Mouse (Mus musculus) c-Kit-positive CD71-positive TER-119-negative erythroid progenitor cells, embryonic 14.5 days (primary cell): Measurements from ENCODE around the gene Msh5.
A peak's percentile ranks its signal among the peaks of the same experiment; 100 is the strongest.
"Not testable (repeated sequence)": the region's sequence is repeated elsewhere in the genome, so short reads cannot be mapped to it uniquely, and the experiment has no call there.

Experiments used
- DNase-seq: peaks from one replicate; pipeline ENCODE4 v3.0.0-alpha.2; 2013; ENCODE audit warnings: low read depth

Msh5 gene

DNA sequence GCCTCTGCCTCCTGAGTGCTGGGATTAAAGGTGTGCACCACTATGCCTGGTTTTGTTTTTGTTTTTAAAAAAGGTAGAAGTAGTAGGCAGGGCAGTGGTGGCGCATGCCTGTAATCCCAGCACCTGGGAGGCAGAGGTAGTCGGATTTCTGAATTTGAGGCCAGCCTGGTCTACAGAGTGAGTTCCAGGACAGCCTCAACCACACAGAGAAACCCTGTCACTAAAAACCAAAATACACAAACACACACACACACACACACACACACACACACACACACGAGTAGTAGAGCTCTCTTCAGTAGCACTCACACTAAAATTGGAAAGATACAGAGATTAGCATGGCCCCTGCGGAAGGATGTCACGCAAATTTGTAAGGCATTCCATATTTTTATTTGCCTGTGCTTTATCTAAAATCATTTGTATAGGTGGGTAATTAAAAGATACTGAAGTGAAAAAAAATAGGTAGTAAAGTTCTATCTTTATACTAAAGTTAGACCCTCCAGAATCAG is 2.4 kb upstream of the Msh5 start:
- no peak for DNase-seq

DNA sequence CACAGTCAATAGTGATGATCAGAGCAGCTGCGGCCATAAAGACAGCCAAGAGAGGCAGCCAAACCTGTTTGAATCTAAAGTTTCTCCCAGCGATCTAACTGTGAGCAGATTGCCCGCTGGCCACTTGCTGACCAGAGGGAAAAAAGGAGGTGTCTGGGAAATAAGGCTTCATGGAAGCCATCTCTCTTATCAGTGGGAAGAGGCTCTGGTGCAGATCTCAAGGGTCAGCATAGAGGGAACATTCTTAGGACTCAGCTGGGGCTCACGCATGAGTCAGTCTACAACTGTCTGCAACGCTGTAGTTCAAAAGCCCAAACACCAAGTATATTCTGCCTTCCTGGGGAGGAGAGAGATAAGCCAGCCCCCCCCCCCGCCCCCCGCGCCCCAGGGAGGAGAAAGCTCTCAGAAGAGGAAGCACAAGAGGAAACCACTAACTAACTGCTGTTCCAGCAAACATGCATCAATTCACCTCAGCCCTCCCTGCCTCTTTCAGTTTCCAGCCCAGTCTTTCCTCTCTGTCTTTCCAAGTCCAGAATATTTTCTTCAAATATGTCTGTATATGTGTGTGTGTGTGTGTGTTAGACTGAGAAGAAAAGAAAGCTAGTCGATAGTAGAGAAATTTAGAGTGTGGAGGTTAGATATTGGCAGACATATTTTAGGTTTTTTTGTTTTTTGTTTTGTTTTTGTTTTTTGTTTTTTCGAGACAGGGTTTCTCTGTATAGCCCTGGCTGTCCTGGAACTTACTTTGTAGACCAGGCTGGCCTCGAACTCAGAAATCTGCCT is 1.8 kb upstream of the Msh5 start:
- DNase-seq = no peak

DNA sequence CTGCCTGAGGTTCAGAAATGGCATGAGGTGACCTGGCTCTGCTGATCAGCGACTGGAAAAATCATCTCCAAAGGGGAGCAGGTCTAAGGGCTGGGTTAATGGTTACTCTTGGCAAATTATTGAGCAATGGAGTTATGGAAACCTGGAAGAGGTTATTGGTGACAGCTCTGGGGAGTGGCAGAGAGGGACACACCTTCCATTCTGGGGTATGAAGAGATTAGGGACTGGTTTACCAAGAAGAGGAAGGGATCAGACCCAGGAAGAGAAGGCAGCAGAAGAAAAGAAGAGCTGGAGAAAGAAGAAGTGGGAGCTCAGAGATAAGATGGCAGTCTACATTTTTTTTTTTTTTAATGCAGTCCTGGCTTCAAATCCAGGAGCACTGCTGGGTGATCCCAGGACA is 1.1 kb upstream of the Msh5 start:
- DNase-seq = no peak

- DNase-seq = no peak
Measured at GRCm38 (mm10) chr17:35045807-35046680, 501 bp downstream of the Msh5 start.

DNA sequence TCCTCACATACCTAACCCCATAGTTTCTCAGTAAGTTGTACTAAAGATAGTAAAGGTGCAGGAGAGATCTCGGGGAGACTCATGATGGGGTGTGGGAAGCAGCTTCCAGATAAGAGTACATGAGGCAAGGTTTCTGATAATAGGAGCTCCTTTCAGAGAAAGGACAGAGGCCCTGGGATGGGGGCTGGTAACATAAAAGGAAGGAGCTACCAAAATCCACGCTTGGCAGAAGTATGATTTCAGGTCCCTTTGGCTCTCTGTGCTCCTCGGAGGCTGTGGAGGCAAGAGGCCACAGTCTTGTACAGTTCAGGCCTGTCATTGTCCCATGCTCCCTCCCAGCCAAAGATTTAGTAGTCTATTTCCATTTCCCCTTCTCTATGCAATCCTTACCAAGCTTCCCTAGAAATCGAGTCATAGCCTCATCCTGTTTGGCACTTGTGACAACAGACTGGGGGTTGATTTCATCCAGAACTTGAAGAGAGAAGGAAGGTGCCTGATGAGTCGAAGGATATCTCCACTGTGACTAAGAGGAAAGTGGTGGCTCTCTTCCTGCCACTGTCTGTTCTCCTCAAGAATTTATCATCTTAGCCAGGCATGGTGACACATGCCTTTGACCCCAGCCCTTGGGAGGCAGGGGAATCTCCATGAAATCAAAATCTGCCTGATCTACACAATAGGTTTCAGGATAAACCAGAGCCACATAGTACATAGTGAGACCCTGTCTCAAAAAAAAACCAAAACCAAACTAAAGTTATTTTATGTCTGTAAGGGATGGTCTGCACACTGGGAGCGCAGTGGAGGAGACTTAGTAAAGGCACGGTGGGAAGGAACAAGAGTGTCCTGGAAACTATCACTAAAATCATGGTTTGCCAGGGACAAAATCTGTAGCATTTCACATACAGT is 1.4 kb downstream of the Msh5 start:
- peak; percentile 78 for DNase-seq

DNA sequence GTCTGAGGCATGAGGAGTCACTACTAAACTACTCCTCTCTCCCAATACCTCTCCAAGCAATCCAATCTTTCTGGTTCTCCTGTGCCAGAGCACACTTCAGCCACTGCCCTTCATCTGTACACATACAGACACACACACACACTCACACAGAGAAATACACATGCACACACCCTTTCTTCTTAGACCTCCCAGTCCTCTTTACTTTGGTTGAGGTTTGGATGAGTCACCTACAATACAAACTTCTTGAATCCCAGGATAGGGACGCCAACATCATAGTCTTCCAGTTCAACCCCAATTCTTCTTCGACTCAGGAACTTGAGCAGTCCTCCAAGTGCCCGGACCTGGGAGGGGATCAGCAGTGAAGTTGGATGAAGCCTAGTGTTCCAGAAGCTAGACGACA is 2.8 kb downstream of the Msh5 start:
- DNase-seq = no peak

DNA sequence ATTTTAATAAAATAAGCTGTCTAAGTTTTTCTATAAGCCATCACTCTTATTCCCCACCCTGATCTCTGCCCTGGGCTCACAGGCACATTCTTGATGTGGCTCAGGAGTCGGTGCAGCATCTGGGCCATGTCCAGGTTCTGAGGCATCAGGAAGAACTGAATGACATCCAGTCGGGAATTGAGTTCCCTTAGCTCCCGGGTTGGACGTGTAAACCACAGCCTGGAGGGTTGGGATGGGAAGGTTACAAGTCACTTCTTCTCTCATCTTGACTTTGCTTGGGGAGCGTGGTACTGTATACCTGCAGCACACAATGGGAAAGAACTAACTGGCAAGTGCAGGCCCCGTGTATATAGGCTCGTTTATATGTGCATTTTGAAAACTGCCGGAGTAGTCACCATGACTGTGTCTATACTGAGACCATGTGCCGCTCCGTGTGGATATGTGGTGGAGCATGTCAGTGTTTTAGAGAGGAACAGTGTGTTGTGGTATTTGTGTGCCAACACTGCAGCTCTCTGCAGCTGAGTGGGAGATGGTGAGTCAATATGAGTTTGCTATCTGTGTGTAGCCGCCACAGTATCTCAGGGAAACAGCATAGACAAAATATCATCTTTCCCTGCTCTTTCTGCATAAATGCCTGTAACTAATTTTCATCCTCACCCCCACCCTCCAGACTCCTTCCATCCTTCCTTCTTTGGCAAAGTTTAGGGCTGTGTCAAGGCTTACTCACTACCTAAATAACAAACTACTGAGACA is 7.2 kb downstream of the Msh5 start:
- no peak for DNase-seq

GRCm38 (mm10) chr17:35034896-35035295 is 11.6 kb downstream of the Msh5 start:
- no peak for DNase-seq

GRCm38 (mm10) chr17:35033703-35034102 is 12.8 kb downstream of the Msh5 start:
- not testable (repeated sequence) for DNase-seq

- no peak for DNase-seq
Measured at GRCm38 (mm10) chr17:35032323-35032870, 14.1 kb downstream of the Msh5 start.

DNA sequence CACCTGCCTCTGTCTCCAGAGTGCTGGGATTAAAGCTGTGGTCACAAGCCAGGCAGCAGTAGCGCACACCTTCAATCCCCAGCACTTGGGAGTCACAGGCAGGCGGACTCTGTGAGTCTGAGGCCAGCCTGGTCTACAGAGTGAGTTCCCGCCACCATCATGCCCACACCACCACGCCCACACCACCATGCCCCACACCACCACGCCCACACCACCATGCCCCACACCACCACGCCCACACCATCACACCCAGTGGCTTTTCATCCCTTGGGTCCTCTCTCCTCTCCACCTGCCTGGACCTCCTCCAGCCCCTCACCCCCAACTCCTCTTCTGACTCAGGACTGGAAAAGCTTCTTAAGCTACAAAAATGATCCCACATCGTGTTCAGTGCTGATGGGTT is 14.7 kb downstream of the Msh5 start:
- no peak for DNase-seq

GRCm38 (mm10) chr17:35031272-35031671 is 15.3 kb downstream of the Msh5 start:
- no peak for DNase-seq

DNA sequence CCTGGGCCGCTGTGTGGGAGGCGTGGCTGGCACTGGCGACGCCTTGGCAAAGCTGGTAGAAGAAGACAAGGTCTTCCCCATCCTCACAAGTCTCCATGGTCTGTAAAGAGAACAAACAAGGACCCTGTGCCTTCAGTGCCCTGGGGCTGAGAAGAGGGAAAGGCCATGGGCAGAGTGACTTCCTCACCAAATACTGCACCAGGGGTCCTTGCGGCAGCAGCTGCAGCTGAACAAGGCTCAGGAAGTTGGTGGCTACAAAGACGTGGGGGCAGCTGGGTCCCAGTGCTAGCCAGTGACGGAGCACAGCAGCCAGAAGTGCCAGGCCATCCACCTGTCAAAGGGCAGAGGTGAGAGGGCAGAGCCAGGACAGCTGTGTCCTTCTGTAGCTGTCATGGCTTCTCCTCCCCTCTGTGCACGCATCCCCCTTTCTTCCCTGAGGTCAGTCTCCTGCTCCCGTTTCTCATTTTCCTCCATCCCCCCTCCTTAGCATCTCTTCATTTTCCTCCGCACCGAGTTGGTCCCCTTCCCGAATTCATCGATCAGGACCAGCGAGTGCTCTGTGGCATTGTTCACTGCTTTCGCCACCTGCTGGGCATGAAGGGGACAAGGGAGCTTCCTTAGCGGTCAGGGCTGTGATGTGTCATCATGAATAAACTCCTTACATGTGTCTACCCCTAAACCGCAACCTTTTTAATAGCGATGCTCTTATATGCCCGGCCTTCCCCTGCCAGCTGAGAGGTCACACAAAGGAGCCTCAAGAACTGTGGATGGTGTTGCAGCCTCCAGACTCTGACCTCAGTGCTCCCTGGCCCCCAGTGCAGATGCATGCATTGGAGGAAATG is 16.6 kb downstream of the Msh5 start:
- no peak for DNase-seq

GRCm38 (mm10) chr17:35028315-35028714 is 18.2 kb downstream of the Msh5 start:
- no peak for DNase-seq

- DNase-seq = no peak
Measured at GRCm38 (mm10) chr17:35027277-35028068, 19.1 kb downstream of the Msh5 start, which contains the start of gene Sapcd1. TSS of gene Sapcd1 (minus strand) at chr17:35028016.

DNA sequence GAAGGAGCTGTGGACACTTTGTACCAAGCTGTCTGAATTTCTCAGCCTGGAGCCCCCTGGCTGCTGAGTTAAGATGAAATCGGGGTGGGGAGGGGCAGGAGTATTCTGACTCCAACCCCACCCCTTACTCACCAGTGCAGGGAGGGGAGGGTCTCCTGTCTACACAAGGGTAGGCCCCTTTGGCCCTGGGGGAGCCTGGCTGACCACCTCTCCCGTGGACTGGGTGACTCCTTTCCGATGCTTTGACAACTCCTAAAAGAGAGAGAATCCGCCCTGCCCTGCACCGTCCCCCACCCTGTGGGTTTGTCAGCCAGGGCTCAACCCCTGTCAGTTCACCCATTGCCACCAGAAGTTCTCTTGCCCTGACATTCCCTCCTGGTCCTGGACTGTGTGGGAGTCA is 20.3 kb downstream of the Msh5 start:
- DNase-seq = no peak

- DNase-seq = no peak
Measured at GRCm38 (mm10) chr17:35024691-35025488, 21.7 kb downstream of the Msh5 start.

DNA sequence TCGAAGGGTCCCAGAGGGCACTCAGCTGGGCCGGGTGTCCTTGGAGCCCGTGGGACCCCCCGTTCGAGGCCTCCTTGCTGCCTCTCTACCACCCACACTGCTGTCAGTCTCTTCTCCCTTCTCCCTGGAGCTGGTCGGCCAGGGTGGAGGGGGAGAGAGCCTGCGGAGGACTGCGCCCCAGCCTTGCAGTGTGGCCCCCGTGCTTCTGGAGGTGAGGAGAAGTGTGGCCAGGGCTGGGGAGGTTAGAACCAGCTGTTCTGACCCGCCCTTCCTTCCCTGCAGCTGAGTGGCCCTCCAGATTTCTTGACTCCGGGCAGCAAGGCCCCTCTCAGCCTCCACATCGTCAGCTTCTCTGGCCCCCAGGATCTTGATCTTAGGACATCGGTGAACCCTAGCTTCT is 22.3 kb downstream of the Msh5 start:
- no peak for DNase-seq
